Mouse (Mus musculus): ENCODE data around the gene Ift140. TPM values are rescaled to one million over a fixed set of nuclear protein-coding genes. Genes with fewer than 3 reads are reported as not detected.
"Not testable (repeated sequence)": the region's sequence is repeated elsewhere in the genome, so short reads cannot be mapped to it uniquely, and the experiment has no call there.

The Ift140 gene
- total RNA-seq, 2 experiments from 2014 or later, result 4.9 to 6.6 TPM

GRCm38 (mm10) chr17:25111739-25112422, 96.0 kb downstream of the Ift140 start:
- no peak for DNase-seq (ENCODE audit: low spot score)
- intact Hi-C loops (cut with DNase I), result no loop called here

GRCm38 (mm10) chr17:25112423-25112810, 96.5 kb downstream of the Ift140 start:
- DNase-seq (ENCODE audit: low spot score), result no peak
- intact Hi-C loops (cut with DNase I), result no loop called here

GRCm38 (mm10) chr17:25114908-25115645, 99.2 kb downstream of the Ift140 start:
- intact Hi-C loops (cut with DNase I), result no loop called here
- no peak for DNase-seq (ENCODE audit: low spot score)

GRCm38 (mm10) chr17:25115664-25116432, 100.0 kb downstream of the Ift140 start, which contains the start of gene Telo2:
Telo2 (minus strand) TSS chr17:25115967.
- intact Hi-C loops (cut with DNase I), result loop anchor here (1.0 to 2.0 kb wide), 2 partner anchors 15 to 68 kb away; partner anchors contain the start of gene BC003965
- peak; percentile 85 for DNase-seq (ENCODE audit: low spot score)

GRCm38 (mm10) chr17:25117263-25117662, 101.4 kb downstream of the Ift140 start:
- no peak for DNase-seq (ENCODE audit: low spot score)
- intact Hi-C loops (cut with DNase I), result loop anchor here (2.0 kb wide), 1 partner anchor 14 kb away; no protein-coding TSS in a partner anchor

GRCm38 (mm10) chr17:25120406-25120805, 104.5 kb downstream of the Ift140 start, which contains the start of gene Ptx4:
Ptx4 (plus strand) TSS chr17:25120760.
- intact Hi-C loops (cut with DNase I), result loop anchor here (10.0 kb wide), 1 partner anchor 376 kb away; no protein-coding TSS in a partner anchor
- DNase-seq (ENCODE audit: low spot score), result no peak

GRCm38 (mm10) chr17:25123979-25124378, 108.1 kb downstream of the Ift140 start:
- DNase-seq (ENCODE audit: low spot score), result no peak
- intact Hi-C loops (cut with DNase I), result loop anchor here (10.0 kb wide), 1 partner anchor 379 kb away; no protein-coding TSS in a partner anchor

- intact Hi-C loops (cut with DNase I), result loop anchor here (10.0 kb wide), 1 partner anchor 381 kb away; no protein-coding TSS in a partner anchor
- not testable (repeated sequence) for DNase-seq (ENCODE audit: low spot score)
These were observed 109.7 kb downstream of the Ift140 start for GRCm38 (mm10) chr17:25125442-25126060.

- no peak for DNase-seq (ENCODE audit: low spot score)
- intact Hi-C loops (cut with DNase I), result loop anchor here (10.0 kb wide), 1 partner anchor 382 kb away; no protein-coding TSS in a partner anchor
These were observed 111.2 kb downstream of the Ift140 start for GRCm38 (mm10) chr17:25127079-25127478.

GRCm38 (mm10) chr17:25127681-25128080, 111.8 kb downstream of the Ift140 start:
- DNase-seq (ENCODE audit: low spot score), result no peak
- intact Hi-C loops (cut with DNase I), result loop anchor here (10.0 kb wide), 1 partner anchor 383 kb away; no protein-coding TSS in a partner anchor

GRCm38 (mm10) chr17:25130060-25130459, 114.2 kb downstream of the Ift140 start:
- intact Hi-C loops (cut with DNase I), result loop anchor here (2.0 to 5.0 kb wide), 2 partner anchors 13 to 142 kb away; partner anchors contain the start of gene Ube2i
- DNase-seq (ENCODE audit: low spot score), result no peak

GRCm38 (mm10) chr17:25133275-25133698, 117.4 kb downstream of the Ift140 start, which contains the start of gene Clcn7:
Clcn7 (plus strand) TSS chr17:25133391.
- peak; percentile 88 for DNase-seq (ENCODE audit: low spot score)
- intact Hi-C loops (cut with DNase I), result loop anchor here (5.0 kb wide), 1 partner anchor 139 kb away; the partner anchor contains the start of gene Ube2i

- no peak for DNase-seq (ENCODE audit: low spot score)
- intact Hi-C loops (cut with DNase I), result loop anchor here (5.0 kb wide), 1 partner anchor 47 kb away; the partner anchor contains the start of gene BC003965
These were observed 119.7 kb downstream of the Ift140 start for GRCm38 (mm10) chr17:25135622-25136021.

GRCm38 (mm10) chr17:25138803-25139202, 122.9 kb downstream of the Ift140 start:
- intact Hi-C loops (cut with DNase I), result loop anchor here (5.0 kb wide), 1 partner anchor 43 kb away; the partner anchor contains the start of gene BC003965
- no peak for DNase-seq (ENCODE audit: low spot score)

GRCm38 (mm10) chr17:25139960-25140359, 124.1 kb downstream of the Ift140 start:
- DNase-seq (ENCODE audit: low spot score), result no peak
- intact Hi-C loops (cut with DNase I), result loop anchor here (5.0 kb wide), 1 partner anchor 42 kb away; the partner anchor contains the start of gene BC003965
